8 mouse cellular contexts compared by ENCODE assay signal in genomic region chr7:16119569-16120261, GRCm38 (mm10). TPM values are rescaled to one million over a fixed set of nuclear protein-coding genes. Genes with fewer than 3 reads are reported as not detected.
DNase-seq lines count a peak whose midpoint lies in the region; ATAC-seq lines count a peak whose summit lies in the region.

Gene Kptn (plus strand): TSS chr7:16119895.

- H3K4me2 ChIP-seq in forebrain, embryonic 14.5 days (ENCODE audit: low read length), result peak within 1 kb of the TSS; percentile 52
- H3K4me2 ChIP-seq in neural tube, embryonic 15.5 days, result peak within 1 kb of the TSS; percentile 75

- H3K9ac ChIP-seq in forebrain, embryonic 14.5 days (ENCODE audit: low read length), result peak within 1 kb of the TSS; percentile 83
- peak within 1 kb of the TSS; percentile 80 for H3K9ac ChIP-seq in neural tube, embryonic 15.5 days (replicated peaks)

- H3K27me3 ChIP-seq in forebrain, embryonic 14.5 days (replicated peaks; ENCODE audit: control insufficient read depth, insufficient read depth, low read length), result no peaks in the 10 kb centered on the region
- no peaks in the 10 kb centered on the region for H3K27me3 ChIP-seq in neural tube, embryonic 15.5 days (replicated peaks)

- 1% methylated on average over 33 of the region's 33 CpGs for WGBS in forebrain, embryonic 14.5 days
- 1% methylated on average over 33 of the region's 33 CpGs for WGBS in neural tube, embryonic 15.5 days

- no peaks in the 10 kb centered on the region for H3K9me3 ChIP-seq in forebrain, embryonic 14.5 days (replicated peaks; ENCODE audit: control insufficient read depth, low read length)
- H3K9me3 ChIP-seq in neural tube, embryonic 15.5 days (replicated peaks), result no peaks in the 10 kb centered on the region

- no peaks in the 10 kb centered on the region; the same call in 1 of the 2 replicates for H3K4me1 ChIP-seq in forebrain, embryonic 14.5 days (ENCODE audit: control insufficient read depth, insufficient read depth, low read length)
- H3K4me1 ChIP-seq in neural tube, embryonic 15.5 days, result peaks cover 20% of the 10 kb centered on the region

- peak; percentile 94 for DNase-seq in ES-CJ7 (ENCODE audit: low read depth, low spot score)
- peak; percentile 93 for DNase-seq in cerebellum, adult 11 months
- peak; percentile 96 for DNase-seq in forebrain, embryonic 14.5 days (ENCODE audit: low spot score)
- DNase-seq in heart, postnatal 14 days, result peak; percentile 93 to 96
- DNase-seq in layer of hippocampus, adult 11-12 months (ENCODE audit: low spot score), result peak; percentile 92
- DNase-seq in lung, adult 18-20 months, result peak; percentile 89 to 91
- DNase-seq in testis, postnatal 14 days (ENCODE audit: low spot score), result peak; percentile 89

- peak within 1 kb of the TSS; percentile 65 for H3K4me3 ChIP-seq in forebrain, embryonic 14.5 days (ENCODE audit: low read depth, low read length)
- peak within 1 kb of the TSS; percentile 77 for H3K4me3 ChIP-seq in neural tube, embryonic 15.5 days (replicated peaks)

- peak within 1 kb of the TSS; percentile 85 for H3K27ac ChIP-seq in forebrain, embryonic 14.5 days (ENCODE audit: low read depth, low read length)
- H3K27ac ChIP-seq in neural tube, embryonic 15.5 days (replicated peaks), result peak within 1 kb of the TSS; percentile 95

- H3K36me3 ChIP-seq in forebrain, embryonic 14.5 days (ENCODE audit: control insufficient read depth, insufficient read depth, low read length), result peaks cover 31% of the 10 kb centered on the region
- peaks cover 40% of the 10 kb centered on the region for H3K36me3 ChIP-seq in neural tube, embryonic 15.5 days

- peak; percentile 92 for ATAC-seq in forebrain, embryonic 14.5 days
- ATAC-seq in neural tube, embryonic 15.5 days (ENCODE audit: low FRiP score), result peak; percentile 88

- intact Hi-C loops in heart, postnatal 14 days (cut with DNase I), result loop anchor here (2.0 kb wide), 1 partner anchor 21 kb away; the partner anchor contains the start of gene Napa

RNA-seq across cellular contexts. Expression of gene Kptn, which starts in this region (rescaled TPM):
- 34.5 and 37.0 TPM in 2 replicates for polyA plus RNA-seq in forebrain, embryonic 14.5 days (2014; fragmentation: Nextera tagmentation; extraction: Ambion mirVana)
- total RNA-seq in heart, postnatal 14 days (2021), result 10 to 100 TPM; 24.9 to 28.0 TPM
- polyA plus RNA-seq in neural tube, embryonic 15.5 days (2015; fragmentation: Nextera tagmentation; extraction: Ambion mirVana), result 45.8 and 48.1 TPM in 2 replicates

Comparison
In these comparisons a context has a peak if more than half of its experiments do, and no peak if none do; other contexts are left out.
1. Peak in every context shown above with its lines: DNase-seq, ATAC-seq, H3K4me3 ChIP-seq and H3K27ac ChIP-seq.